Mouse (Mus musculus) ES-E14 (cell line): ENCODE data around the gene Gm20683.

ENCODE experiments used
- CHD2 ChIP-seq: IDR thresholded peaks from 2 replicates; pipeline ENCODE4 v1.6.1; 2014; ENCODE audit warnings: mild to moderate bottlenecking, low read depth, low read length, inconsistent platforms
- ZNF384 ChIP-seq: IDR thresholded peaks from 2 replicates; pipeline ENCODE4 v1.6.1; 2012; ENCODE audit warnings: low read depth, low read length, inconsistent platforms

- no peak for TF ChIP-seq CHD2
- TF ChIP-seq ZNF384, result no peak
These were observed 1.0 kb downstream of the Gm20683 start for GRCm38 (mm10) chr17:25840519-25840918.
